Mouse (Mus musculus) frontal cortex, postnatal 14 days (tissue): ENCODE measurements around the gene Aes.

Experiments used
- DNase-seq, 2 experiments: peaks; one replicate each; pipeline ENCODE4 v3.0.0; 2022; ENCODE audit warnings: low spot score in 2 of 2

Aes gene

DNA sequence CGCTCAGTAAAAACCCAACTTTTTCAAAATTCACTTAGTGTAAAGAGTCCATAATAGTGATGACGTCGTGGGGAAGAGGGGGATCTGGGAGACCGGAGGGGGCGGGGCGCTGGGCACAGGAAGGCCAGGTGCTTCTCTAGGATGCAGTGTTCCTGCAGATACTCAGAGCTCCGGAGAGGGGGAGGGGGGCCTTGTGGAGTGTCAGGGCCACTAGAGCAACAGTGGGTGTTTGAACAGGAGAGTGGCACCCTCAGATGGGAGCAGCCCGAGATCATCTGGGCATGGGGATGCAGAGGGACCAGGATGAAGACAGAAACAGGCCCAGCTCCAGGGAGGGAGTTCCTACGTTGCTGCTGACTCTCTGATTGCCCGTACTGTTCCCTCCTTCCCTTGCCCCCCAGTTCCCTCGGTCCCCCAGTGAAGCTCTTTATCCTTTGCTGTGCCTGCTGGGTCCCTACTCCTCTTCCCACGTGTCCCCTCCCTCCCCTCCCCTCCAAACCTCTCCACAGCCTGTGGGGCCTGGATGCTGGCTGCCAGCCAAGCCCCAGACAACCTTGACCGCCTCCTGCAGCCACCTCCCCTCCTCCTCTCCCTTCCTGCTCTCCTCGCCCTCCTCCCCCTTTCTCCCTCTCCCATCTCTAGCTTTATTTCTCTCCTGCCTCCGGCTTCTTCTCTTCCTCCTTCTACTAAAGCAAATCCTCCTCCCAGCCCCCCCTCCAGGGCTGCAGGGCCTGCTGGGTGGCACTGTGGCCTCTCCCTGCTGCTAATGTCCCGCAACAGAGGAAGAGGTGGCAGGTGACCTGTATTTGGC lies 9.3 kb downstream of the Aes start:
- no peak for DNase-seq

DNA sequence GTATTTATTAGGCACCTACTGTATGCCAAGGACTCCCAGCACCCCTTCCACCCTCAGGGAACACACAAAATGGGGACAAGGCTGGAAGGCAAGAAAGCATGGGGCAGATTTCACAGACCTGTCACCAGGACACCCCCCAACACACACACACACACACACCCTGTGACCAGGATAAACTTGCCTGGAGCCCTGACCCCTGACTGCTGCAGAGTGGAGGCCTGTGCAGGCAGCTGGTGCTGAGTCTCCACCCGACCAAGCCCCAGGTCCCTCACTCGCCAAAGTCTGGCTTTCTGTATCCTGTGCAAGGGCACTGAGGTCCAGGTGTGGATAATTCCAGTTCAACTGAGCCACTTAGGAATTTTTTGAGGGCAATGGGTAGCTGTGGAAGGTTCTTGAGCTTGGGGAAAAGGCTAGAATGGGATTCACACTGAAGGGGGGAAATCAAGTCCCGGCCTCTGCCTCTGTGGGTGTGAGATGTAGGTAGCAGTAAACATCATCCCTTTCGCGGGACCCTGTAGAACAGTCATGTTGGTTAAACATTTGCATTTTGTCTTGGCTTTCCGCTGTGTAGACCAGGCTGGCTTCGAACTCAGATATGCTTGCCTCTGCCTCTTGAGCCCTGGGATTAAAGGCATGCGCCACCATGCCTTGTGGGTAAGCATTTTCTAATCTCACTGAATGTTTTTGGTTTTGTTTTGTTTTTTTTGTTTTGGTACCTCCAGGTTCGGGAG lies 10.4 kb downstream of the Aes start:
- no peak for DNase-seq

DNA sequence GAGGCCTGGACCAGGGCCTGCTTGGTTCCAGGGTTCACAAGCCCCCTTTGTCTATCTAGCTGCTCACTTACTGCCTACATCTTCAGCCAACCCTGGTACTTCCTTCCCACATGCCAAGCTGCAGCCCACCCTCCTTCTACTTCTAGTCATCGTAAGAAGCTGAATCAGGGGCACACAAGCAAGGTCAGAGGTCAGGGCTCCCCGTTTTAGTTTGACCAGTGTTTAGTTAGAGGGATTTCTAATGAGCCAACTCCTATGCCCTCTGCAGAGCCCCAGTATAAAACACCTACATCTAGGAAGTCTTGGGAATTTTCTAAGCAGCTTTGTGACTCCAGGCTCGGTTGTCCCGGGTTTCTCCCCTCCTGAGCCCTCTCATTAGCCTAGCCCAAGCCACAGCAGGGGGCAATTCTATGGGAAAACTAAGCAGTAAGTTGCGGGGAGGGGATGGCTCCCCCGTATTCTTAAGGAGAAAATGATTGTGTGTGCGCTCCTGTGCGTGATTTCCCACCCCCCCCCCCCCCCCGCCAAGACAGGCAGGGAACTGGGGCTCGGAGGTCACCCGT lies 11.0 kb downstream of the Aes start:
- DNase-seq: no peak

DNA sequence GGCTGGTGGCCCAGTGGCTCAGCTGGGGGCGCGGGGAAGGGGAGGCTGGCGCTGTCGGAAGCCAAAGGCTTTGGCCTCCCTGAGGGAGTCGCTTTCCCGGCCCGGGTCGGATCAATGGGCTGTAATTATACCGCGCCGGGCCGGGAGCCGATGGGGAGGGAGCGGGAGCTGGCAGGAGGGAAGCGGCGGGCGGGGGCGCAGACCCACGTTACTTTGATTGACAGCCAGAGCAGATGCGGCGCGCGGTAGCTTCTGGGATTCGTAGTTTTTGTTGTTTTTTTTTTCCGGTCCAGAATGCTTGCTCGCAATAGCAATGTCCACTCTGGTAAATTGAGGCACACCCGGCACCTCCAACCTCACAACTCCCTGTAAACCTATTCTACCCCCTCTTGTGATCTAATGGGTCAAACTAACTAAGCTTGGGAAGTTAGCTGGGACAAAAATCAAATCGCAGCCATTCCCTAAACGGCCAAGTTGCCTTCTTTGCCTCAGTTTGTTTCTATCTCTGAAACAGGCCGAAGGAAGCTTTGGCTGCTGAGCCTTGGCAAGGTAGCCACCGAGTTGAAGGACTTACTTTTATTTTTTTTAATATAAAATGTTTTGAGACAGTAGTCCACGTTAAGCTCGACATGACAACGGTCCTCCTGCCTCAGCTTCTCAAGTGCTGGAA lies 11.7 kb downstream of the Aes start:
- DNase-seq: peak; percentile 89 to 93

DNA sequence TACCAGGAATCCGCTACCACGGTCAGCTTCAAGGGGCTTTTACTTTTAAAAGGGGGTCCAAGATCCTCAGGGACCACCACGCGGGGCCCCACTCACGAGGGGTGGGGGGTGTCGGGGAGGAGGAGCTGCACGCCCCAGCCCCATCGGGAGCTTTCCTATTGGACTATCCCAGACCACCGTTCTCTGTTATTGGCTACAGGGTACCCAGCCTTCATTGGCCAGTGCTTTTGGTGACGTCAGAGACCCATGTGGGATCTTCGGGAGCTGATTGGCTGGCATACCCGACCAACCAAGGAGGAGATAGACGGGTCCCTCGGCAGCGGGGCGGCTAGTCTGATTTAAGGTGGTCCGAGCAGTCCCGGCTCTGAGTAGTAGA lies 12.2 kb downstream of the Aes start:
- peak; percentile 99 for DNase-seq

DNA sequence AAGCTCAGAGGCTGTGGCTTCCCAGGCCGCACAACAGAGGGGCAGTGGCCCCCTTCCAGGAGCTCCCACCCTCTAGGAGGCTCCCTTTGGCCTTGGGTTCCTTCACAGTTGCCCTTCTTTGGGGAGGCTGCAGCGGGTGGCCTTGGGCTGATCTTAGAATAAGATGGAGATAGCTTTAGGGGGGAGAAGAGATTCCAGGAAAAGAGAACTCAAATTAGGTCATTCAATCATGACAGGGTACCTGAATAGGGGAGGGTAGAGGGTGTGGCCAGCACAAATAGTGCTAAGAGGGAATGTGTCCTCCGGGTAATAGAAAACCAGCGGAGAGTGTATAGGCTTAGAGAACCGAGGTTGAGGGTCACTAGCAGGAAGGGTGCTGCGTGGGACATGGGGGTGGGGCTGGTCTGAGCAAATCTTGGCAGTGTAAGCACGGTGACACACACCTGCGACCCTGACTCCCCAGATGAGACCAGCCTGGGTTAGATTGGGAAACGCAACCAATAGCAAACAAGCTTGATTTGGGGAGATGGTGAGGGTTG lies 12.9 kb downstream of the Aes start:
- DNase-seq: no peak

DNA sequence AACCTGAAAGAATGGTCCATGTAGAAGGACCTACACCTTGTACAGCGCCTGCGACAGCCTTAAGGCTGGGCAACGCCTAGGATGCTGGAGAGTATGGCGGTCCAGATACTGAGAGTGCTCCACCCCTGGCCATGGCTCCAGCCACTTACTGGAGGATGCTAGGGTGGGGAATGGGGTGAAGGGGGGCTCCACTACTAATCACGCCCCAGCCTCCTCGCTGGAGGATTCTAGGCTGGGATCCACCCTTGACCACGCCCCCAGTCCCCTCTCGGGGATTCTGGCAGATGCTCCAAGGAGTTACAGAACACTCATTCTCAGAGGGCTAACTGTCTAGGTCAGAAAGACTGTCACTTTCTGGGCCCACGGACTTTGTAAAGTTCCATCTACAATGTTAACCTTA lies 13.7 kb downstream of the Aes start:
- DNase-seq: no peak

DNA sequence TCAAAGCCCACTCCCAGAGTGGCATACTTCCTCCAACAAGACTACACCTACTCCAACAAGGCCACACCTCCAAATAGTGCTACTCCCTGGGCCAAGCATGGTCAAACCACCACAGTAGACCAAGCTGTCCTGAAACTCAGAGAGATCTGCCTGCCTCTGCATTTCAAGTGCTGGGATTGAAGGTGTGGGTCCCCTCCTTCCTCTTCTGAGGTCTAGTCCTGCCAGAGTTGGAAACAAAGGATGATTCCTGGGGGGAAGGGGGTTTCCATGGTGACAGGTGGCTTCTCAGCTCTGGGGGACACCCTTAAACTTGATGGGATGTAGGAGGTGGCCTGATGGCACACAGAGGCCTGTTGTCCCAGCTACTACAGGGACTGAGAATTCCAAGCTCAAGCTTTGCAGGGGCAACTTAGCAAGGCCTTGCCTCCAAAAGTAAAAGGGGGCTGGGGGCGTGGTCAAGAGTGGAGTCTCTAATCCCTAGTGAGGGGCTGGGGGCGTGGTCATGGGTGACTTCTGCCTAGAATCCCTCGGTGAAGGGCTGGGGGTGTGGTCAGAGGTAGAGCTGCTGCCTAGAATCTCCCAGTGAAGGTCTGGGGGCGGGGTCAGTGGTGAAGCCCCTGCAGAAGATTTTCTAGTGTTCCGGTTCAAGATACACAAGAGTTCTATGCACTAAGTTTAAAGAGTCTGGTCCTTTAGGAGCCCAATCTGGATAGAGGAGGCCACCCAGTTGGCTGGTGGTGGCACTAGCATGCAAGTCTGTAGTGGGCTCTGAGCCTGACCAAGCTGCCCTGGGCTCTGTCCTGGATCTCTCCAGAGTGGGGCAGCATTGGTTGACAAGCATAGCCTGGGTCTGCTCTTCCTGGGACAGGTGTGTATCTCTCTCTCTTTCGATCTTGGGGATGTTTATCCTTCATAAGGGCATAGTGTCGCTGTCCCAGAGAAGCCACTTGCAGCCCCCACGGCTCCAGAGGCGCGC lies 15.1 kb downstream of the Aes start, which contains the start of gene Tle2:
Gene Tle2, plus strand, starts transcription at position 481 of the 976 bp plus-strand sequence.
- DNase-seq: no peak

DNA sequence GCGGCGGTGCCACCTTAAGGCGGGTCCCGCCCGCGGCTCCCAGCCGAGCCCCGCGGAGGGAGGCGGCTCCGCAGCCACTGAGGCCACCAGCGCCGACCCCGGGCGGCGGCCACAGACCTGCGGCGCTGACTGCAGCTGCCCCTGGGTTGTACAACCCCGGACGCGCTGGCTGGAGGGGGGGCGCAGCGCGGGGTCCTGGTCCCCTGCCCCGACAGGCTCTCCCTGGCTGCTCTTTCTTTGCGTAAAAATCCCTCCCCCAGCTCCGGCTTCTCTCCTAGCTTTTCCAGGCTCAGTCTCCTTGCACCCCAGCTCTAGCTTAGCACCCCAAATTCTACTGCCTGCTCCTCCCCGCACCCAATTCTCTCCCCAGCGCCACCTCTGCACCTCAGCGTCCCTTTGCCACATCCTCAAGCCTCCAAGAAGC lies 15.9 kb downstream of the Aes start:
- DNase-seq: no peak

DNA sequence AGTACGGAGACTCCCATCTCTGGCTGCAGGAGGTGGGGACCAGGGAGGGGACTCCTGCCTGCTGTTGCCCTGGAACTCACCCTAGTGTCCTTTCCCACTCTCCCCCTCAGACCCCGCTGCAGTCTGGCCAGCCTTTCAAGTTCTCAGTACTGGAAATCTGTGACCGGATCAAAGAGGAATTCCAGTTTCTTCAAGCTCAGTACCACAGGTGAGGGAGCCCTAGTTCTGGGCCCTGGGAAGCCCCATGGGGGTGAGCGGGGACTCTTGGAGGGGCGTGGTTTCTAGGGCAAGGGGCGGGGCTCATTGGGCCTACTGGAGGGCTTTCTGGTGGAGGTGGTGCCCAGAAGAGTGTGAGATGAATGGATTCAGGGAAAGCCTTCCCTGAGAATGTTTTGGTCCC lies 16.4 kb downstream of the Aes start:
- DNase-seq: no peak

DNA sequence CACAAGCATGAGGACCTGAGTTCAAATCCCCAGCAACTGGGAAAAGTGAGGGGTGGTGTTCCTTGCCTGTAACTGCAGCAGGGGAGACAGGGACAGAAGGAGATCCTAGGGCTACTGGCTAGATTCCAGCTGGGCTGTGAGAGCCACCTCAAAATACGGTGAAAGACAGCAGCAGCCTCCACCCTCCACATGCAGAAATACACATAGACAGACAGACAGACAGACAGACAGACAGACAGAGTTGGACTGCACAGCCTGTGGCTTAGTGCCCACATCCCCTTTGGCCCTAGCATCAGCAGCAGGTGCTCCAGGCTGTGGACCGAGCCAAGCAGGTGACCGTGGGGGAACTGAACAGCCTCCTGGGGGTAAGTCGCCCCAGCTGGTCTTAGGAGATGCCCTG lies 20.7 kb downstream of the Aes start:
- DNase-seq: no peak

DNA sequence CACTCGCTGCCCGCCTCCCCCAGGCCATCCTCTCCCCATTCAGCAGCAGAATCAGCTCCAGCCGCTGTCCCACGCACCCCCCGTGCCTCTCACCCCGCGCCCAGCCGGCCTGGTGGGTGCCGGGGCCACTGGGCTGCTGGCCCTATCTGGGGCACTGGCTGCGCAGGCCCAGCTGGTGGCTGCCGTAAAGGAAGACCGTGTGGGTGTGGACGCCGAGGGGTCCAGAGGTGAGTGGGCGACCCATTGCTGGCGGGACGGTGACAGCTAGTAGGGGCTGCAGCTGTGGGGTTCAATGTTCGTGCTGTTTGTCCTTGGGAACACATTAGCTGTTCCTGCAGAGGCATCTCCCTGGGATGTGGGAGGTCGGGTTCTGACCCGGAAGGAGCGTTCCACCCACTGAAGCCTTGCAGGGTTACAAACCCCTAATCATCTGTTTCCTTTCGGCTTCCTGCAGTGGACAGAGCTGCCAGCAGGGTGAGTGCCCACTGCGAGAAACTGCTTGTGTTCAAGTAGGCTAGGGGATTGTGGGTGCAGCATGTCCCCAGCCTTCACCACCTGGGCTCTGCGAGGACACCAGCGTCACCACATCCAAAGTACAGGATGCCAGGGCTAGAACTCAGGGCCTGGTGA lies 21.3 kb downstream of the Aes start:
- DNase-seq: no peak

DNA sequence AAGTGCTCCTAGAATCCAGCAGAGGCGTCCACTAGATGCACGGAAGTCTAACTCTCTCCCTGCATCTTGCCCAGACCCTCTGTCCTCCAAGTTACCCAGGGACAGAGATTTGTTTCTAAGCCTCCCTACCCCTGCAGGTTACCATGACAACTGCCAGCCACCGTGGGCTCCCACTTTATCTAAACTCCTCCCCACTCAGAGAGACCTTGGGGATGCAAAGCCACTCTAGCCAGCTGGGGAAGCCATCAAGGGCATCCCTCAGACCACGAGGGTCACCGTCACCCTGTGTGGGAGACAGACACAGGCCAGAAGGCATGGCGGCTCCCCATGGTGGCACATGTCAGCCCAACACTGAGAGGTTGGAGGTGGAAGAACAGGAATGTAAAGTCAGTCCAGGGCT lies 24.1 kb downstream of the Aes start:
- no peak for DNase-seq

DNA sequence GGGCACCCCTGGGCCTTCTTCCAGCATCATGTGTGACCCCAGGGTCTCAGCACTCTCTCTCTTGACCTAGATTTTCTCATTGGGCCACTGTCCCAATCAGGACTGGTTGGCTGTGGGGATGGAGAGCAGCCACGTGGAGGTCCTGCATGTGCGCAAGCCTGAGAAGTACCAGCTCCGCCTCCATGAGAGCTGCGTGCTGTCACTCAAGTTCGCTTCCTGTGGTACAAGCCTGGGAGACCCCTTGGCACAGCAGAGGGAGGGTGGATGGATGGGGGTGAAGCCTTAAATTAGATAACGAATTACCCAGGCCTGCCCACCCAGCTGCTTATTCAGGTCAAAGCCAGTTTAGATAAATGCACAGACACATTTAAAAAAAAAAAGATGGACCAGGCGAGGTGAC lies 29.5 kb downstream of the Aes start:
- DNase-seq: no peak

DNA sequence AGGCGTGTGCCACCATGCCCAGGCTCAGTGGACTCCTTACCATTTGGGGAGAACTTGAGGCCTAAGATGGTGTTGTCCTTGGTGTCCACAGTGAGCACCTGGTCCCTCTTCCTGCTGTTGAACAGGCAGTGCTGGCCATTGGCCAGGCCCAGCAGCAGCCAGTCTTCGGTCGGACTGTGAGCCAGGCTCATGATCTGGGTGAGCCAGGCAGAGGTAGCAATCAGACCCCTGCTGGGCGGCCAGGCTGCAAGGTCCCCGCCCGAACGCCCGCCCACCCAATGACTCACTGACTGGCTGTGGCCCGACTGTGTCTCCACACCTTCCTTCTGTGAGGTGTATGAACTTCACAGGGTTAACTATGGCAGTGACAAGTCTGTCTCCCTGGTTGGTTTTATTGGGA lies 32.6 kb downstream of the Aes start:
- no peak for DNase-seq

DNA sequence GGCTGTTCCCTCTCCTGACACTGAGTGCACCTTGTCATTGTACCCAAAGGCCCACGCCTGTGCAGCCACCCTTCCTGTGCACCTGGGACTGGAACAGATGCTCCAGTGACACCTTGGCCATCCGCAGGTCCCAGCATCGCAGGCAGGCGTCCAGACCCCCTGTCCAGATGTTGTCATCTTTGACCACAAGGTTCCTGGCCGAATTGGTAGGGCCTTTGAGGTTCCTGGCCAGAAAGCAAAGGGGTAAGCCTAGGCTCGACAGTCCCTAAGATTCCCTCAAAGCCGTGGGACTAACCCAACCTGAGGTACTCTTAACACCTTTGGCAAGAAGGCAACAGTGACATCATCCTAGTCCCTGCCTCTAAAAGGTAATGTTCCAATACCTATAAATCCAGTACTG lies 33.3 kb downstream of the Aes start:
- DNase-seq: no peak

DNA sequence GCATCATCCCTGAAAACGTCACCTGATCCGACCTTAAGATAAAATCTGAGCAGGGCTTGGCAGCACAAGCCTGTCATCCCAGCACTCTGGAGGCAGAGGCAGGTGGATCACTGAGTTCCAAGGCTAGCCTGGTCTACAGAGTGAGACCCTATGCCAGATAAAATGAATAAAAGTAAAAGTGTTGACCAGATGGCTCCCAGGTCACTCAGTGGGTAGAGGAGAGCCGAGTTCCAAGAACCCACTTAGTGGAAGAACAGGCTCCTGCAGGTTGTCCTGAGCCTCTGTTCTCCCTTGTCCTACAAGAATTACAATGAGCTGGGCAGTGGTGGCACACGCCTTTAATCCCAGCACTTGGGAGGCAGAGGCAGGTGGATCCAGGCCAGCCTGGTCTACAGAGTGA lies 33.9 kb downstream of the Aes start:
- DNase-seq: no peak

DNA sequence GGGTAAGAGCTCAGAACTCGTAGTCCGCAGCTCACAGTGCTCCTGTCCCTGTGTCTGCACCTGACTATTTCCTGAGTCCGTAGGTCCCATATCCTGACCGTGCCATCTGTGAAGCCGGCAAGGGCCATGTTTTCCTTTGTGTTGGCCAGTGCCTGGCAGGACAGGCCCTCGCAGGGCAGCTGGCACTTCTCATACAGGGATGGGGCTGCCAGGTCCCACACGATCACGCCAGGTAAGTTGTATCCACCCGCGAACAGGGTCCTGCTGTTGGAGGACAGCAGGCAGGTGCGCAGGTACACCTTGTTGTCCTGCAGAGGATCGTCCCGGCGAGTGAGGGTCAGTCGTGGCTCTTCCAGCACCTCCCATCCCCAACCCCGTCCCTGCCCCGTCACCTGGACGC lies 34.6 kb downstream of the Aes start:
- DNase-seq: no peak

DNA sequence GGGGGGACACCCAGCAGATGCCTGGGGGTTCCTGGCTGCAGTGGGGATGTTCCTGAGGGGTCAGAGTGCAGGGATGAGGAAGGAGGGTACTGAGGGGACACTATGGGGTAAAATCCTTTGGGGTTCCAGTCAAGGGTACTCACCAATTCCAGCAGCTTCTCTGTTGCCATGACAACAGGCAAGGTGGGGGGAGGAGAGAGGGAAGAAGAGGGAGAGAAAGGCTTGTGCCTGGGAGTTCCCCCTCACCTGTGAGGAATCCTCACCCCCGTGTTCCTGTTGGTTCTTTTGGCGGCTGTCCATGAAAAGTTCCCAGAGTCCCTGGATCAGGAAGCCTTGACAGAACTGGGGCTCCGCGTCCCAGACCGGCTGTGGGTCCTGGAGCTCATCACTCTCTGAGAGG lies 36.3 kb downstream of the Aes start:
- DNase-seq: no peak

DNA sequence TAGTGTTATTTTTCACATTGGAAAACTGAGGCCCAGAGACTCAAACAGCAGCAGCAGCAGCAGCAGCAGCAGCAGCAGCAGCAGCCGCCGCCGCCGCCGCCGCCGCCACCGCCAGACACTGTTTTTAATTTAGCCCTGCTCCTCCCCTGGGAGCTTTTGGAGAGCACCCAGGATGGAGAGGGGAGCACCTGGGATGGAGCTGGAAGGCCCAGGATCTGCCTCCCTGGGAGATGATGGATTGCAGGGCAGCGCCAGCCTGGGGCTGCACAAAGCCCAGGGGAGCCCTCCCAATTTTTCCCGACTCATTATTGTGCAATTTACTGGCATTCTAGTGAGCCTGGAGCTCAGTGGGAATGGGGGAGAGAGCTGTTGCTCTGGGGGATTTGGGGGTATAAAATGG lies 37.3 kb downstream of the Aes start:
- DNase-seq: no peak
